Mouse (Mus musculus) mesoderm, embryonic 11.5 days (tissue): ENCODE data around the gene Tmem114.
A peak's percentile ranks its signal among the peaks of the same experiment; 100 is the strongest.

ENCODE experiments used
- DNase-seq: peaks from one replicate; pipeline ENCODE4 v3.0.0-alpha.2; 2012; ENCODE audit warnings: low read depth, low spot score

Gene Tmem114

GRCm38 (mm10) chr16:8409197-8409596 lies 15.7 kb downstream of the Tmem114 start:
- DNase-seq = peak; percentile 26

- peak; percentile 84 for DNase-seq
Observed at GRCm38 (mm10) chr16:8406708-8407107, 18.2 kb downstream of the Tmem114 start.

- DNase-seq = no peak
Observed at GRCm38 (mm10) chr16:8402663-8403062, 22.3 kb downstream of the Tmem114 start.

- peak; percentile 21 for DNase-seq
Observed at GRCm38 (mm10) chr16:8401171-8401955, 23.6 kb downstream of the Tmem114 start.

GRCm38 (mm10) chr16:8399868-8400267 lies 25.1 kb downstream of the Tmem114 start:
- no peak for DNase-seq

- DNase-seq = no peak
Observed at GRCm38 (mm10) chr16:8394946-8395345, 30.0 kb downstream of the Tmem114 start.

GRCm38 (mm10) chr16:8388491-8388890 lies 36.4 kb downstream of the Tmem114 start:
- DNase-seq = no peak

GRCm38 (mm10) chr16:8386386-8386785 lies 38.5 kb downstream of the Tmem114 start:
- DNase-seq = no peak

- no peak for DNase-seq
Observed at GRCm38 (mm10) chr16:8385679-8386078, 39.3 kb downstream of the Tmem114 start.

GRCm38 (mm10) chr16:8384772-8385171 lies 40.2 kb downstream of the Tmem114 start:
- DNase-seq = no peak

- DNase-seq = no peak
Observed at GRCm38 (mm10) chr16:8383396-8383795, 41.5 kb downstream of the Tmem114 start.

- no peak for DNase-seq
Observed at GRCm38 (mm10) chr16:8363066-8363465, 61.9 kb downstream of the Tmem114 start.
